Mouse (Mus musculus) liver, postnatal 0 days (tissue): Measurements from ENCODE around the gene Anapc7. TPM values are rescaled to one million over a fixed set of nuclear protein-coding genes. Genes with fewer than 3 reads are reported as not detected.

Experiments
- ATAC-seq: fragments of 200-750 bp; cut with Nextera tagmentation; 2 replicates; pipeline ENCODE4 v1.8.0; 2017; ENCODE audit warnings: mild to moderate bottlenecking, moderate library complexity
- DNase-seq: peaks from one replicate; pipeline ENCODE4 v3.0.0-alpha.2; 2016
- H3K27ac ChIP-seq: fragments of 300-500 bp; sonication (generic); 2 replicates; pipeline ENCODE4 v1.5.1; 2014; ENCODE audit warnings: antibody characterized with exemption, moderate library complexity, mild to moderate bottlenecking, low read depth
- H3K27me3 ChIP-seq: fragments of 300-500 bp; sonication (generic); 2 replicates; pipeline ENCODE4 v1.6.1; 2014; ENCODE audit warnings: low read length, control low read depth, mixed read lengths; ENCODE audit not compliant: insufficient read depth
- H3K36me3 ChIP-seq: fragments of 300-500 bp; sonication (generic); replicated peaks from 2 replicates; pipeline ENCODE4 v1.6.1; 2014; ENCODE audit warnings: mild to moderate bottlenecking, control low read depth, low read length, moderate library complexity, mixed read lengths; ENCODE audit not compliant: insufficient read depth
- H3K4me1 ChIP-seq: fragments of 300-500 bp; sonication (generic); 2 replicates; pipeline ENCODE4 v1.6.1; 2014; ENCODE audit warnings: antibody characterized with exemption, mild to moderate bottlenecking, control low read depth; ENCODE audit not compliant: insufficient read depth
- H3K4me2 ChIP-seq: fragments of 300-500 bp; sonication (generic); 2 replicates; pipeline ENCODE4 v1.6.1; 2014; ENCODE audit warnings: low read depth, mild to moderate bottlenecking, low read length, moderate library complexity, mixed read lengths
- H3K4me3 ChIP-seq: fragments of 300-500 bp; sonication (generic); 2 replicates; pipeline ENCODE4 v1.5.1; 2014; ENCODE audit warnings: low read depth, low read length
- H3K9ac ChIP-seq: fragments of 300-500 bp; sonication (generic); replicated peaks from 2 replicates; pipeline ENCODE4 v1.6.1; 2014; ENCODE audit warnings: mild to moderate bottlenecking, moderate library complexity
- H3K9me3 ChIP-seq: fragments of 300-500 bp; sonication (generic); 2 replicates; pipeline ENCODE4 v1.6.1; 2016; ENCODE audit warnings: mild to moderate bottlenecking, control low read depth, low read length, mixed read lengths
- CTCF ChIP-seq: sonication (generic); IDR thresholded peaks from 2 replicates; pipeline ENCODE4 v1.5.1; 2016; ENCODE audit warnings: antibody characterized with exemption, low read depth
- EP300 ChIP-seq: IDR thresholded peaks from 2 replicates; pipeline ENCODE4 v1.6.1; 2016; ENCODE audit warnings: antibody characterized with exemption, low read depth, mild to moderate bottlenecking
- WGBS: fragments of 180-500 bp; shearing (Covaris S2); extraction: QIAGEN DNeasy Blood & Tissue Kit; methylation state at CpG from one replicate; pipeline ENCODE4 v1.1.7; 2014; ENCODE audit not compliant: insufficient replicate concordance; 5-methylcytosine and 5-hydroxymethylcytosine counted together
- polyA plus RNA-seq: library from polyadenylated mRNA; unstranded; fragments of >200 nt; fragmentation: Nextera tagmentation; extraction: Ambion mirVana; gene quantifications from 2 replicates; pipeline ENCODE4 v1.2.1, GENCODE M21; 2015

Anapc7 gene
- polyA plus RNA-seq, 1 experiment from 2014 or later: 11.8 TPM

DNA sequence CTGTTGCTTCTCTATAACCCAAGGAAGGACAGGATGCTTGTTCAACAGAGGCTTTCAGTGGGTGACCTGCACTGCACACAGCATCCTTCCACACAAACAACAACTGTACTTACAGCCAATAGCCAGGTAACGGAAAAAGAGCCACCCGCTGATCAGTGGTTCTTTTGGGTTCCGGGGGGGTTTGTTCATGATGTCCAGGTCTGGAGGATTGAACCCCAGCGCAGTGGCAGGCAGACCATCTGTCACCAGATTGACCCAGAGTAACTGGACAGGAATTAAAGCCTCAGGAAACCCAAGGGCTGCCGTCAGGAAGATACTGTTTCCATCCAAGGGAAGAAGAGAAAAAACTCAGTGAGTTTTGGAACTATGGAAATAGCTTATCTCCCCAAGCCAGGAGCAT, 37.8 kb downstream of the Anapc7 start:
- H3K9ac ChIP-seq: no peak overlapping the region
- ATAC-seq: no peak
- H3K4me2 ChIP-seq: no peak overlapping the region
- 91% methylated on average over 5 of the region's 5 CpGs for WGBS
- H3K27me3 ChIP-seq: no peaks in the 10 kb centered on the region
- peaks cover 99% of the 10 kb centered on the region for H3K36me3 ChIP-seq
- H3K9me3 ChIP-seq: no peaks in the 10 kb centered on the region
- H3K4me3 ChIP-seq: no peak overlapping the region
- no peaks in the 10 kb centered on the region for H3K4me1 ChIP-seq
- DNase-seq: no peak
- TF ChIP-seq CTCF (no peak), EP300 (no peak)
- no peak overlapping the region for H3K27ac ChIP-seq

DNA sequence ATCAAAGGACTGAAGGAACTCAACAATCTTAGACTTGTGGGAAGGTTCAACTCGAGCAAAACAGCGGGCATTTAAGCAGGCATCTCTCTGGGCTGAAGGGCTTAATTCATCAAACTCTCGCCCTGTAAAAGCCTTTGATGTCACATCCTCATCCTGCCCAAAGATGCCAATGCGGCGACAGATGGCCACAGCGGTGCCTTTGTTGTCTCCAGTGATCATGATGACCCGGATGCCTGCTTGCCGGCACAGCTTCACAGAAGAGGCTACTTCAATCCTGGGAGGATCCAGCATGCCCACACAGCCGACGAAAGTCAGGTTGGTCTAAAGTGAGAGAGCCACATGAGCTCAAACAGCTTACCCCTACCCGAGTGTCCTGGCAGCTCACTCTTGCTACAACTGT, 39.2 kb downstream of the Anapc7 start:
- no peak overlapping the region for H3K4me2 ChIP-seq
- H3K9me3 ChIP-seq: no peaks in the 10 kb centered on the region
- H3K9ac ChIP-seq: no peak overlapping the region
- no peak overlapping the region for H3K4me3 ChIP-seq
- H3K27me3 ChIP-seq: no peaks in the 10 kb centered on the region
- DNase-seq (no peak), ATAC-seq (no peak)
- no peak overlapping the region for H3K27ac ChIP-seq
- H3K36me3 ChIP-seq: peaks cover 99% of the 10 kb centered on the region
- no peaks in the 10 kb centered on the region for H3K4me1 ChIP-seq
- 86% methylated on average over 11 of the region's 11 CpGs for WGBS
- no peak for TF ChIP-seq CTCF
- TF ChIP-seq EP300: no peak

DNA sequence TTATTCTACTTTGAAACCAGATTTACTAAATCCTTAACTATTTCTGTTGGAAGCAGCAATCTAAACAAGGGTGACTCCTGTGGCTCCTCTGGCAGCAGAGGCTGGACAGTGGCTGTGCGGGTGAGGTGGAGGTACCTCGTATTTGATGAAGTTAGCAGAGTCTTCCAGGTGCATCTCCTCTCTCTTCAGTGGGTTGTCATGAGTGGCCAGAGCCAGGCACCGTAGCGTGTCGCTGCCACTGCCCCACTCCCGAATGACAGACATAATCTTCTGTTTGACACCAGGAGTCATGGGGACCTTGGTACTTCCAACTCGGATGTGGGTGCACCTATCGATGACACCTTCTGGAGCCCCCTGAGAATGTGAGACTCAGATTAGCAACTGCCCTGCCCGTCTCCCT, 39.9 kb downstream of the Anapc7 start:
- no peak overlapping the region for H3K4me2 ChIP-seq
- no peak for DNase-seq
- peaks cover 2% of the 10 kb centered on the region; the same call in 1 of the 2 replicates for H3K4me1 ChIP-seq
- WGBS: 95% methylated on average over 9 of the region's 9 CpGs
- peaks cover 100% of the 10 kb centered on the region for H3K36me3 ChIP-seq
- no peak overlapping the region for H3K9ac ChIP-seq
- H3K9me3 ChIP-seq: no peaks in the 10 kb centered on the region
- H3K27me3 ChIP-seq: no peaks in the 10 kb centered on the region
- H3K27ac ChIP-seq: no peak overlapping the region
- TF ChIP-seq EP300: no peak
- no peak for TF ChIP-seq CTCF
- no peak overlapping the region for H3K4me3 ChIP-seq
- ATAC-seq: no peak

DNA sequence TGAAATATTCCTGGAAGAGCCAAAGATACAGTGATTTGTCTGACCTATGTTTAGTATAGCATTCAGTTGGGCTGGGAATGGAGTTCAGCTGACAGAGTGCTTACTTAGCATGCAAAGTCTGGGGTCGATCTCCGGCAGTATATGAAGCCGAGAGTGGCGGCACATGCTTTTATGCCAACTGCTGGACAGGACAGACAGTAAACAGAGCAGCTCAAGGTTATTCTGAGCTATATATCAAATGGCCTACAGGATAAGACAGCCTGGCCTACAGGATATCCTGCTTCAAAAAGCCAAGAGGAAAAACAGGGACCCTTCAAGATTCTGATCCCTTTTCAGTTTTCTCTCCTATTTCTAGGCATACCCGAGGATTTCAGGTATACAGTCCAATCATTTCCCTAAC, 50.2 kb downstream of the Anapc7 start:
- H3K36me3 ChIP-seq: peaks cover 59% of the 10 kb centered on the region
- WGBS: 83% methylated on average over 5 of the region's 5 CpGs
- H3K4me3 ChIP-seq: no peak overlapping the region
- no peak overlapping the region for H3K27ac ChIP-seq
- H3K4me2 ChIP-seq: no peak overlapping the region
- no peak overlapping the region for H3K9ac ChIP-seq
- H3K9me3 ChIP-seq: no peaks in the 10 kb centered on the region
- no peak for ATAC-seq
- TF ChIP-seq CTCF (no peak), EP300 (no peak)
- no peak for DNase-seq
- no peaks in the 10 kb centered on the region for H3K27me3 ChIP-seq
- peaks cover 6% of the 10 kb centered on the region; the same call in 1 of the 2 replicates for H3K4me1 ChIP-seq

DNA sequence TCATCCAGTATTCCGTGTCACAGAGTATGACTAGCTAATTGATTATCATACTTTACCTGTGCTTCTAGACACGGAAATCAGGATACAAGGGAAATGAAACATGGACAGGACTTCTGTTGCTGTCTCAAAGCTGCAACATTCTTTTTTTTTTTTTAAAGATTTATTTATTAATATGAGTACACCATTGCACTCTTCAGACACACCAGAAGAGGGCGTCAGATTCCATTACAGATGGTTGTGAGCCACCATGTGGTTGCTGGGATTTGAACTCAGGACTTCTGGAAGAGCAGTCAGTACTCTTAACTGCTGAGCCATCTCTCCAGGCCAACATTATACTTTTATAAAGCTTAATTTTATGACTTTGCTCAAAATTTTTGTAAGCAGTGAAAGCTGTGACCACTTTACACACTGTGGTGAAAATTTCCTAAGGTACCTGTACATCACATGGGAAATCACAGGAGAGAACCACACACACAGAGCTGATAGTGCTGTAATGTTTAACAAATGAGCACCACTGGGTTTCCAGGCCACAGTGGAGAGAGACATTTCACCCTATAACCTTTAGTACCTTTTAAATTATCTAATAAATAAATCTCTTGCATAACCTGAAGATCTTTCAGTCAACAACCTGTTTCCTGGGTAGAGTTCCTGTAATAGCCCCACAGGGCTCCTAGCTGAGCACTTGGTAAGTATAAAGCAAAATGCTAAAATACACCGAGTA, 53.3 kb downstream of the Anapc7 start:
- Histone ChIP-seq H3K9me3 (no peaks in the 10 kb centered on the region), H3K4me3 (no peak overlapping the region)

DNA sequence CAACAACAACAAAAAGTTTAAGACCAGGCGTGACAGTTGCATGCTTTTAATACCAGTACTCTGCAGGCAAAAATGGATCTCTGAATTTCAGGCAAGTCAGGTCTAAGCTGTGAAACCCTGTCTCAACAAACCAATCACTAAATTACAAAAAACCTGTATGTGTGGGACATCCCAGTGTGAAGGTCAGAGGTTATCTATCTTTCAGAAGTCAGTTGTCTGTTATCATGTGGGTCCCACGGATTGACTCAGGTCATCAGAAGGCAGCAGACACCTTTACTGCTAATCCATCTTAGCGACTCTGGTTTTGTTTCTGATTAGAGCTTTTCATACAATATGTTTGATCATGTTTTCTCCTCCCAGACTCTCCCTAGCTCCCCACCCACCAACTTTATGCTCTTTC, 54.6 kb downstream of the Anapc7 start:
- no peak for DNase-seq
- Histone ChIP-seq H3K4me1 (peaks cover 6% of the 10 kb centered on the region; the same call in 1 of the 2 replicates), H3K36me3 (peaks cover 46% of the 10 kb centered on the region), H3K9ac (no peak overlapping the region), H3K27ac (peak overlapping the region; percentile 81; the same call in 1 of the 2 replicates), H3K4me2 (no peak overlapping the region), H3K27me3 (no peaks in the 10 kb centered on the region), H3K4me3 (no peak overlapping the region), H3K9me3 (no peaks in the 10 kb centered on the region)
- TF ChIP-seq CTCF (no peak), EP300 (no peak)
- no peak for ATAC-seq
- 50% methylated on average over 3 of the region's 3 CpGs for WGBS

More for the DNA sequence above, 53.3 kb downstream of the Anapc7 start:
- Histone ChIP-seq H3K4me2 (no peak overlapping the region), H3K27ac (peak overlapping the region; percentile 81), H3K4me1 (peaks cover 6% of the 10 kb centered on the region; the same call in 1 of the 2 replicates), H3K36me3 (peaks cover 50% of the 10 kb centered on the region), H3K9ac (no peak overlapping the region), H3K27me3 (no peaks in the 10 kb centered on the region)
- peak; percentile 37; the same call in 1 of the 2 replicates for TF ChIP-seq EP300
- 0 out of 2 replicates have a peak, but pooled peaks have one; percentile 9 for TF ChIP-seq CTCF
- 77% methylated on average over 4 of the region's 4 CpGs for WGBS
- DNase-seq (no peak), ATAC-seq (peak; percentile 92)
